Mouse (Mus musculus) heart, postnatal 0 days (tissue): ENCODE data around the gene Wdr95. TPM values are rescaled to one million over a fixed set of nuclear protein-coding genes. Genes with fewer than 3 reads are reported as not detected.

ENCODE experiments used
- ATAC-seq: fragments of 200-750 bp; cut with Nextera tagmentation; 2 replicates; pipeline ENCODE4 v1.8.0; 2017; ENCODE audit warnings: low read depth, moderate number of reproducible peaks, moderate library complexity; ENCODE audit not compliant: insufficient read depth
- DNase-seq: peaks from one replicate; pipeline ENCODE4 v3.0.0-alpha.2; 2016; ENCODE audit warnings: low spot score
- H3K27ac ChIP-seq: fragments of 300-500 bp; sonication (generic); 2 replicates; pipeline ENCODE4 v1.5.1; 2014; ENCODE audit warnings: low read depth, mild to moderate bottlenecking
- H3K27me3 ChIP-seq: fragments of 300-500 bp; sonication (generic); 2 replicates; pipeline ENCODE4 v1.6.1; 2014; ENCODE audit warnings: low read length, mixed read lengths; ENCODE audit not compliant: control insufficient read depth, insufficient read depth
- H3K36me3 ChIP-seq: fragments of 300-500 bp; sonication (generic); replicated peaks from 2 replicates; pipeline ENCODE4 v1.6.1; 2014; ENCODE audit warnings: low read length, mixed read lengths; ENCODE audit not compliant: control insufficient read depth, insufficient read depth
- H3K4me1 ChIP-seq: fragments of 300-500 bp; sonication (generic); 2 replicates; pipeline ENCODE4 v1.6.1; 2014; ENCODE audit warnings: antibody characterized with exemption; ENCODE audit not compliant: control insufficient read depth, insufficient read depth
- H3K4me2 ChIP-seq: fragments of 300-500 bp; sonication (generic); 2 replicates; pipeline ENCODE4 v1.6.1; 2014; ENCODE audit warnings: low read depth, mild to moderate bottlenecking, low read length, moderate library complexity
- H3K4me3 ChIP-seq: fragments of 300-500 bp; sonication (generic); 2 replicates; pipeline ENCODE4 v1.5.1; 2014; ENCODE audit warnings: low read depth, low read length
- H3K9ac ChIP-seq: fragments of 300-500 bp; sonication (generic); replicated peaks from 2 replicates; pipeline ENCODE4 v1.6.1; 2014; ENCODE audit warnings: low read depth, low read length, mixed read lengths
- H3K9me3 ChIP-seq: fragments of 300-500 bp; sonication (generic); replicated peaks from 2 replicates; pipeline ENCODE4 v1.6.1; 2016; ENCODE audit warnings: low read length; ENCODE audit not compliant: control insufficient read depth
- CTCF ChIP-seq: IDR thresholded peaks from 2 replicates; pipeline ENCODE4 v1.5.1; 2016; ENCODE audit warnings: antibody characterized with exemption, control low read depth, low read depth
- EP300 ChIP-seq: IDR thresholded peaks from 2 replicates; pipeline ENCODE4 v1.6.1; 2016; ENCODE audit warnings: antibody characterized with exemption, low read depth
- WGBS: fragments of 180-500 bp; shearing (Covaris S2); extraction: QIAGEN DNeasy Blood & Tissue Kit; methylation state at CpG from one replicate; pipeline ENCODE4 v1.1.7; 2014; 5-methylcytosine and 5-hydroxymethylcytosine counted together
- polyA plus RNA-seq: library from polyadenylated mRNA; unstranded; fragments of >200 nt; fragmentation: Nextera tagmentation; extraction: Ambion mirVana; gene quantifications from 2 replicates; pipeline ENCODE4 v1.2.1, GENCODE M21; 2015
- total RNA-seq: library from RNA; depleted of rRNA; stranded (reverse); fragments of >200 nt; gene quantifications from 2 replicates; pipeline ENCODE4 v1.2.3, GENCODE M21; 2014; ENCODE audit warnings: low replicate concordance

Gene Wdr95
- total and polyA plus RNA-seq, 2 experiments from 2014 or later, result 0.19 TPM; not detected in 1

- Histone ChIP-seq H3K4me3 (no peak overlapping the region), H3K9me3 (no peaks in the 10 kb centered on the region), H3K4me2 (no peak overlapping the region), H3K9ac (no peak overlapping the region), H3K36me3 (no peaks in the 10 kb centered on the region), H3K27ac (no peak overlapping the region), H3K27me3 (no peaks in the 10 kb centered on the region), H3K4me1 (peaks cover 13% of the 10 kb centered on the region)
- 80% methylated on average over 14 of the region's 14 CpGs for WGBS
- ATAC-seq (no peak), DNase-seq (no peak)
- TF ChIP-seq CTCF (no peak), EP300 (no peak)
Observed at GRCm38 (mm10) chr5:149649499-149650178, 121.2 kb downstream of the Wdr95 start.

- Histone ChIP-seq H3K27ac (no peak overlapping the region), H3K4me3 (no peak overlapping the region), H3K9me3 (no peaks in the 10 kb centered on the region), H3K27me3 (no peaks in the 10 kb centered on the region), H3K4me1 (peaks cover 13% of the 10 kb centered on the region), H3K4me2 (no peak overlapping the region), H3K9ac (no peak overlapping the region), H3K36me3 (no peaks in the 10 kb centered on the region)
- ATAC-seq, result no peak
- 53% methylated on average over 4 of the region's 4 CpGs for WGBS
- DNase-seq, result no peak
- TF ChIP-seq EP300 (no peak), CTCF (no peak)
Observed at GRCm38 (mm10) chr5:149650179-149650553, 121.7 kb downstream of the Wdr95 start.

GRCm38 (mm10) chr5:149655636-149656035, 127.2 kb downstream of the Wdr95 start:
- ATAC-seq (no peak), DNase-seq (no peak)
- Histone ChIP-seq H3K9me3 (no peaks in the 10 kb centered on the region), H3K4me1 (no peaks in the 10 kb centered on the region), H3K9ac (no peak overlapping the region), H3K27me3 (no peaks in the 10 kb centered on the region), H3K36me3 (no peaks in the 10 kb centered on the region), H3K27ac (no peak overlapping the region), H3K4me2 (no peak overlapping the region), H3K4me3 (no peak overlapping the region)
- 73% methylated on average over 9 of the region's 9 CpGs for WGBS
- TF ChIP-seq CTCF, result no peak
- TF ChIP-seq EP300, result no peak

GRCm38 (mm10) chr5:149658022-149658421, 129.5 kb downstream of the Wdr95 start:
- DNase-seq (no peak), ATAC-seq (no peak)
- no peak for TF ChIP-seq CTCF
- no peak for TF ChIP-seq EP300
- no peaks in the 10 kb centered on the region for H3K4me1 ChIP-seq
- H3K27me3 ChIP-seq, result no peaks in the 10 kb centered on the region
- H3K4me3 ChIP-seq, result no peak overlapping the region
- no peak overlapping the region for H3K4me2 ChIP-seq
- 53% methylated on average over 3 of the region's 3 CpGs for WGBS
- H3K36me3 ChIP-seq, result no peaks in the 10 kb centered on the region
- no peak overlapping the region for H3K27ac ChIP-seq
- H3K9me3 ChIP-seq, result 0 out of 2 replicates have a peak, but pooled peaks cover 2% of the 10 kb centered on the region
- H3K9ac ChIP-seq, result no peak overlapping the region

GRCm38 (mm10) chr5:149658741-149659413, 130.4 kb downstream of the Wdr95 start:
- Histone ChIP-seq H3K27ac (no peak overlapping the region), H3K36me3 (no peaks in the 10 kb centered on the region), H3K9me3 (0 out of 2 replicates have a peak, but pooled peaks cover 2% of the 10 kb centered on the region), H3K9ac (no peak overlapping the region), H3K4me3 (no peak overlapping the region), H3K4me2 (no peak overlapping the region), H3K4me1 (no peaks in the 10 kb centered on the region), H3K27me3 (no peaks in the 10 kb centered on the region)
- no peak for ATAC-seq
- TF ChIP-seq EP300 (no peak), CTCF (no peak)
- no peak for DNase-seq
- 69% methylated on average over 9 of the region's 9 CpGs for WGBS
